Mouse (Mus musculus): Measurements from ENCODE around the gene Limk2.

GRCm38 (mm10) chr11:3348576-3349342 lies 60.2 kb downstream of the Limk2 start:
- TF ChIP-seq CTCF (IDR thresholded peaks at IDR 0.05; ENCODE audit: control insufficient read depth, insufficient read depth, insufficient read length) (no peak), MYOD1 (IDR thresholded peaks at IDR 0.05; ENCODE audit: control insufficient read depth, insufficient read length, low read depth) (no peak), MYOG (IDR thresholded peaks at IDR 0.05; ENCODE audit: control insufficient read depth, extremely low read depth, insufficient read length) (no peak)
